Mouse (Mus musculus) thymus, postnatal 0 days (tissue): ENCODE results near the gene Slc22a13. TPM values are rescaled to one million over a fixed set of nuclear protein-coding genes. Genes with fewer than 3 reads are reported as not detected.

ENCODE experiments used
- DNase-seq: peaks from one replicate; pipeline ENCODE4 v3.0.0-alpha.2; 2015; ENCODE audit warnings: low spot score
- polyA plus RNA-seq: library from polyadenylated mRNA; unstranded; fragments of >200 nt; fragmentation: Nextera tagmentation; extraction: Ambion mirVana; gene quantifications from 2 replicates; pipeline ENCODE4 v1.2.1, GENCODE M21; 2015

The Slc22a13 gene
- polyA plus RNA-seq, 1 experiment from 2014 or later = not detected

- no peak for DNase-seq
Observed at GRCm38 (mm10) chr9:119201653-119202052, 7.2 kb downstream of the Slc22a13 start.

- DNase-seq = no peak
Observed at GRCm38 (mm10) chr9:119199151-119199861, 9.6 kb downstream of the Slc22a13 start.

GRCm38 (mm10) chr9:119192202-119192990, 16.5 kb downstream of the Slc22a13 start:
- DNase-seq = peak; percentile 48

DNA sequence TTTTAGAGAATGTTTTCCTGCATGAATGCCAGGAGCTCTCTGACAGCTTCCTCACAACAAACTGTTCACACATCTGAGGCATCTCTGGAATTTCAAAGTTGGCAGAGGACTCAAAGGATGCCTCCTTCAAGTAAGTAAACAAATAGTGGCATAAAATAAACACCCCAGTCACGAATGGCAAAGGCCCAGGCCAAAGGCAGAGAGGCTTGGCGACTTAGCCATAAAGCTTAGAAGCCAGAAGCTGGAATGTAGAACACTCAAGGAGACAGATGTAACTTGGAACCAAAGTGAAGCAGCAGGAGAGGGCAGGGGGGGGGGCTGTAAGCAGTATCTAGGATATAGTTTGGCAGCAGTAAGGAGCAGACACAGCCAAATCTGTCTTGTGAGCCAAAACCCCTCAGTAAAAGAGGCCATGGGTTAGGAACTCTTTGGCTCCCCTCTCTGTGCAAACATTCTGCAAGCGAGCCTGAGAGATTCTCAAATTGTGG, 27.6 kb downstream of the Slc22a13 start:
- no peak for DNase-seq

- no peak for DNase-seq
Observed at GRCm38 (mm10) chr9:119179292-119179691, 29.6 kb downstream of the Slc22a13 start.

GRCm38 (mm10) chr9:119167608-119168007, 41.3 kb downstream of the Slc22a13 start:
- no peak for DNase-seq

DNA sequence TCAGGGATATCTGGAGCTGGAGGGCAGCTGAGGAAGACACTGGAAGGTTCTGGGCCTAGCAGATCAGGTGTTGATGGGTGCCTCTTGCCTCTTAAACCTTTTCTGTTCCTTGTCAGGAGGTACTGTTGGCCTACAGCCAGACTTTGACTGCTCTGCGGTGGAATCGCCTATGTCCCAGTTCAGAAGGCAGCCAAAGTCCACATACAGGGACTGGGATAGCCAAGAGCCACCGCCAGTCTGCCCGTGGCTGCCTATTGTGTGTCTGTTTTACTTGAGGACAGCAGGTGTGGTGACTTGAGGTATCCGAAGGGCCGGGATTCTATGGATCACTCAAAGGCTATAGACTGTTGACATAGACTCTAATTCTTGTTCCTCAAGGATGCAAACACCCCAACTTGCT, 43.4 kb downstream of the Slc22a13 start:
- no peak for DNase-seq

GRCm38 (mm10) chr9:119164743-119165142, 44.2 kb downstream of the Slc22a13 start:
- DNase-seq = no peak

- DNase-seq = no peak
Observed at GRCm38 (mm10) chr9:119160689-119161088, 48.2 kb downstream of the Slc22a13 start.

- DNase-seq = no peak
Observed at GRCm38 (mm10) chr9:119158861-119159260, 50.0 kb downstream of the Slc22a13 start, which contains the start of gene Gm47289. Gene Gm47289, plus strand, starts transcription at chr9:119159161.

GRCm38 (mm10) chr9:119156278-119157201, 52.4 kb downstream of the Slc22a13 start, which contains the start of gene Acaa1b:
Gene Acaa1b, minus strand, starts transcription at chr9:119157093.
- DNase-seq = peak; percentile 42

GRCm38 (mm10) chr9:119155826-119156225, 53.1 kb downstream of the Slc22a13 start:
- no peak for DNase-seq

GRCm38 (mm10) chr9:119155416-119155815, 53.5 kb downstream of the Slc22a13 start:
- no peak for DNase-seq

DNA sequence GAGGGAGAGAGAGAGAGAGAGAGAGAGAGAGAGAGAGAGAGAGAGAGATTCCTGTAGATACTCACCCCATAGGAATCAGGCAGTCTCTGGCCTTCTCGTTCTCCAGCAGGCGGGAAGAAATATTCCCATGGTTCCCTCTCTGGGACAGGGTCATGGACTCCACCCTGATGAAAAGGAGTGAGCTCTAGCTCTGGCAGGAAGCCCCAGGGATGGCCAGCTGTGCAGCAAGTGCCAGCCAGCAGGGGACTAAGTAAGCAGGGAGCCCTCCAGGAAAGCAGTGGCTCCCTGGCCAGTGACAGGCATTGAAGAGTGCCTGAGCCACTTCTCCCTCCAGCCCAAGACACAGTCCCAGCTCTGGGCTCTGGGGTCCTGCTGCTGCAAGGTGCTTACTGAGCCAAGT, 57.1 kb downstream of the Slc22a13 start:
- DNase-seq = no peak

GRCm38 (mm10) chr9:119149601-119150000, 59.3 kb downstream of the Slc22a13 start:
- DNase-seq = peak; percentile 53

- no peak for DNase-seq
Observed at GRCm38 (mm10) chr9:119146098-119146770, 62.7 kb downstream of the Slc22a13 start.

GRCm38 (mm10) chr9:119145638-119146037, 63.3 kb downstream of the Slc22a13 start:
- DNase-seq = no peak

DNA sequence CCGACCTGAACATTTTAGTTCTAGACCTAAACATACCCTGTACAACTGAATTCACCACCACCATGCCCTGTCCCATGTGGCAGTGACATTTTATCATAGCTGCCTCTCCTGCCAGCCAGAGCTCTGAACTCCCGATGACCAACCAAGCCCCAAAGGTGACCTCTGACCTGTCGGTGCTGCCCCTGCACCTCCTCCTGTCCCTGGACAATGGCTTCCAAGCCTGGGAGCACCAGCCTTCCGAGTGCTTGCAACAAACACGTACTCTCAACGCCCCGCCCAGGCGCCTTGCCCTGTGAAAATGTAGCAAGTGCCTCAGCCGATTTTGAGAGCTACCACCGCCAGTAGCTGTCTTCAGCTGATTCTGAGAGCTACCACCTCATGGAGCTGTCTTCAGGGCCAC, 63.8 kb downstream of the Slc22a13 start:
- no peak for DNase-seq

DNA sequence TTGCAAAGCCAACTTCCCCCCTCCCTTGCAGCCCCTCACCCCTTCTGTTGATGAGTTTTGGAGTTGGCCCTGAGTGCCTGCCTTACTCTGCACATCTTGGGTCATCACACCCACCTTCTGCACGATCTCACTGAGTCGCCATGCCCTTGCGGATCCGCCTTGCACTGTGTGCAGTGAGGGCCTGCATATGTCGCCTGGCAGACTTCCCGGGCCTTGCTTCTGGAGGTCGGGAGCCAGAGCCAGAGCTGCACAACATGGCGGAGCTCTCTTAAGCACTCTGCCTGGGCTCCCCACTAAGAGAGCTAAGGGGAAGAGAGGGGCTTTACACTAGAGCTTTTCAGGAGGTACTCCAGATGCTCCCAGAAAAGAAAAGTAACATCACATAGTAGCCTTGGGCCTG, 64.2 kb downstream of the Slc22a13 start:
- no peak for DNase-seq

DNA sequence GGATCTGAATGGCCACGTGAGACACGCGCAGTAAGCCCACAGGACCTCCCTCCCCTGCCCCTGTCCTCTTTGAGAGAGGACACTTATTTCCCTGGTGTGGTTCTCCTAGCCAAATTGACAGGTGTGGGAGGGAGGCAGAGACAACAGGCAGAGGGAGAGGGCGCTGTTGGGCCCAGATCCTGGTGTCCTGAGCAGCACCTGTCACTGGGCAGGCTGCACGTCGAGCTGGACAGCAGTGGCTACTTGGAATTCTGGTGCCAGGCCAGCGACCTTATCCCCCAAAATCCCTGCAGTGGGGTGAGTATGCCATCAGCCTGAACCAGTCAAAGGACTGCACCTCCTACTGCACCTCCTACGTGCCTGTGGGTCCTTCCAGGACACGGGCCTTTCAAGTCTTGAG, 65.5 kb downstream of the Slc22a13 start:
- DNase-seq = no peak
